Mouse (Mus musculus): ENCODE measurements around the gene Tmem30c.

DNA sequence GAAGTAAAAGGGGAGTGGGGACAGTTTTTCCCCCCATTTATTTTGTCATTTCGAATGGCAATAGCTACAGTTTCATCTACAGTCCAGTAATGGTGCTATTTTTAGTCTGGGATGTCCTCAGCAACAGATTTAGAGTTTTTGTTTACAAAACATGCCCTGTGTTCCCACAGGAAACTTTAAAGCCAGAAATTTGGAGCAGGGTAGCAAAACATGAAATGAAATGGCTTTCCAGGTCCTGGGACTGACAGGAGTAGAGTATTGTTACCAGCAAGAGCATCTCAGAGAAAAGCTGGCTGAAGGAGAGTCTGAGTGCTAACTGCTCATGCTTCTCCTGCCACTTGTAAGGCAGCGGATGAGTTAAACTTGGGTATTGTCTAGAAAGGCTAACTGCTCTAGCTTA, 37.4 kb upstream of the Tmem30c start:
- TF ChIP-seq CTCF (IDR thresholded peaks at IDR 0.05; ENCODE audit: low read depth, low read length) (no peak), EP300 (IDR thresholded peaks at IDR 0.05; ENCODE audit: insufficient read depth, low read depth, low read length) (no peak), POLR2A (IDR thresholded peaks at IDR 0.05; ENCODE audit: insufficient read depth, low read length) (no peak)

All from ES-Bruce4 (cell line).